Mouse (Mus musculus): ENCODE measurements around the gene Mrpl14.

- TF ChIP-seq POLR2A (IDR thresholded peaks at IDR 0.05; ENCODE audit: extremely low read depth, insufficient read depth, low read length): no peak
- TF ChIP-seq CTCF (IDR thresholded peaks at IDR 0.05; ENCODE audit: low read depth, low read length): no peak
Measured at GRCm38 (mm10) chr17:45708179-45708578, 22.1 kb downstream of the Mrpl14 start.

Data from liver, adult 2 months (tissue).